Mouse (Mus musculus): ENCODE measurements around the gene Bgn.

DNA sequence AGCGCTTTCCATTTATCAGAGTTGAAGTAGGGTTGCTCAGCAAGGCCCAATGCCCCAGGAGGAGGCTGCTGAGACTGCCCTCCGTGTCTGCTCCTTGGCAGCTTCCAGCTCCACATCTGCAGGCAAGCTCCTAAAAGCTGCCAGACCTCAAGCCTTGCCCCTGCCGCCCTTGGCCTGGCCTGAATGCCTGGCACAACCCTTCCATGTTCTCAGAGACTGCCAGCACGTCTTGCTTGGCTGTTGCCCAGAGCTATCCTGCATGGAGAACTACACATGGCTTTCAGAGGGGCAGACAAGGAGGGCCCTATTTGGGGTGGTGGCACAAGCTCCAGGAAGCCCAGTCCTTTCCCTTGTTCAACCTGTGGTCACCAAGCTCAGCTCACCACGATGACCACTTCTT lies 3.5 kb downstream of the Bgn start:
- TF ChIP-seq POLR2A (IDR thresholded peaks at IDR 0.05; ENCODE audit: insufficient read depth, low read length) (no peak), CTCF (IDR thresholded peaks at IDR 0.05; ENCODE audit: low read depth, low read length) (no peak), EP300 (IDR thresholded peaks at IDR 0.05; ENCODE audit: insufficient read depth, low read depth, low read length) (no peak)

Data from ES-Bruce4 (cell line).